Mouse (Mus musculus): ENCODE results near the gene Gm9513. TPM values are rescaled to one million over a fixed set of nuclear protein-coding genes. Genes with fewer than 3 reads are reported as not detected.

The Gm9513 gene
- not detected for total RNA-seq (2023)

DNA sequence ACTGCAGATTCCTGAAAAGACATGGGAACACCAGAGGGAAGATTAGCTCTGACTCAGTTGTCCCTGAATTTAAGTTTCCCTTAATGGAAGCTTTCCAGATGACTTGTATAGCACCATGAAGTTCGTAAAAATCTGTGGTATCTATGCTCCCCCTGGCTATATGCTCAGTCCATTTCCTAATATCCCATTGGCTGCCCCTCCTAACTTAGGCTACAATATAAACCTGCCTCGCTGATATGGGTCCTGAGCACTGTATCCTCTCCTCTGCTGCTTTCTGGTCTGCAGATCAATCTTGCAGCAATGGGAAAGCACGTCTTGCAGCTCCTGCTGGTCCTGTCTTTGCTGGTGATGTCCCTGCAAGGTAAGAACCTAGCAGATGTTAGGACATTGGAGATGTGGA lies at the start of gene Gm9513:
Gm9513 (plus strand) TSS at position 301 of the 400 bp plus-strand sequence.

DNA sequence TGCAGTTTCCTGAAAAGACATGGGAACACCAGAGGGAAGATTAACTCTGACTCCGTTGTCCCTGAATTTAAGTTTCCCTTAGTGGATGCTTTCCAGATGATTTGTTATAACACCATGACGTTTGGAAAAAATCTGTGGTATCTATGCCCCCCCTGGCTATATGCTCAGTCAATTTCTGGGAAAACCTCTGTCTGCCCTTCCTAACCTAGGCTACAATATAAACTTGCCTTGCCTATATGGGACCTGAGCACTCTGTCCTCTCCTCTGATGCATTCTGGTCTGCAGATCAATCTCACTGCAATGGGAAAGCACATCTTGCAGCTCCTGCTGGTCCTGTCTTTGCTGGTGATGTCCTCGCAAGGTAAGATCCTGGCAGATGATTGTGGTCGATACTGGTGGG lies 43.9 kb upstream of the Gm9513 start, which contains the start of gene Gm7257:
Gm7257 (plus strand) TSS at position 301 of the 400 bp plus-strand sequence.

Other genes starting within 250 kb of the Gm9513 start
- not detected for gene Gm7257, start 43.8 kb upstream of the Gm9513 start, total RNA-seq (2023)
- gene Gm5615, start 66.3 kb downstream of the Gm9513 start, total RNA-seq (2023) = not detected
- not detected for gene Gm17689, start 107.0 kb downstream of the Gm9513 start, total RNA-seq (2023)
- not detected for gene A630095E13Rik, start 167.7 kb downstream of the Gm9513 start, total RNA-seq (2023)
- gene Acrv1, start 217.6 kb downstream of the Gm9513 start, total RNA-seq (2023) = not detected